Mouse (Mus musculus) bone marrow macrophage, adult 2 months (primary cell): ENCODE measurements around the gene Cldnd1. TPM values are rescaled to one million over a fixed set of nuclear protein-coding genes. Genes with fewer than 3 reads are reported as not detected.

Experiments
- H3K27ac ChIP-seq: 2 replicates; pipeline ENCODE4 v1.5.1; 2012; ENCODE audit warnings: low read depth, low read length; ENCODE audit not compliant: insufficient read depth
- H3K4me1 ChIP-seq: 2 replicates; pipeline ENCODE4 v1.6.1; 2012; ENCODE audit warnings: low read length; ENCODE audit not compliant: control insufficient read depth, insufficient read depth
- H3K4me3 ChIP-seq: 2 replicates; pipeline ENCODE4 v1.5.1; 2012; ENCODE audit warnings: mild to moderate bottlenecking, low read length, moderate library complexity; ENCODE audit not compliant: insufficient read depth
- CTCF ChIP-seq: IDR thresholded peaks from 2 replicates; pipeline ENCODE4 v1.5.1; 2012; ENCODE audit warnings: low read depth, mild to moderate bottlenecking, low read length, moderate library complexity
- POLR2A ChIP-seq: IDR thresholded peaks from 2 replicates; pipeline ENCODE4 v1.6.1; 2012; ENCODE audit warnings: mild to moderate bottlenecking, low read depth, low read length, borderline replicate concordance
- polyA plus RNA-seq: library from polyadenylated mRNA; stranded (reverse); fragments of >200 nt; gene quantifications from 2 replicates; pipeline ENCODE4 v1.2.4, GENCODE M21; 2012; ENCODE audit not compliant: missing spikeins, insufficient read depth, insufficient read length

Gene Cldnd1
- polyA plus RNA-seq, 1 experiment: 19.7 TPM

- peaks cover 6% of the 10 kb centered on the region for H3K4me1 ChIP-seq
- H3K4me3 ChIP-seq: peak overlapping the region; percentile 67
- peak overlapping the region; percentile 54 for H3K27ac ChIP-seq
- TF ChIP-seq CTCF: no peak
- no peak for TF ChIP-seq POLR2A
Measured at GRCm38 (mm10) chr16:58728176-58728671, 514 bp downstream of the Cldnd1 start.

- TF ChIP-seq POLR2A (no peak), CTCF (no peak)
- no peak overlapping the region for H3K27ac ChIP-seq
- no peak overlapping the region for H3K4me3 ChIP-seq
- H3K4me1 ChIP-seq: peaks cover 14% of the 10 kb centered on the region
Measured at GRCm38 (mm10) chr16:58738205-58738604, 10.5 kb downstream of the Cldnd1 start.

GRCm38 (mm10) chr16:58738800-58739199, 11.1 kb downstream of the Cldnd1 start:
- Histone ChIP-seq H3K4me1 (peaks cover 14% of the 10 kb centered on the region), H3K27ac (no peak overlapping the region), H3K4me3 (no peak overlapping the region)
- TF ChIP-seq CTCF (no peak), POLR2A (no peak)

GRCm38 (mm10) chr16:58740751-58741150, 13.0 kb downstream of the Cldnd1 start:
- H3K27ac ChIP-seq: no peak overlapping the region
- H3K4me1 ChIP-seq: peaks cover 14% of the 10 kb centered on the region
- TF ChIP-seq CTCF (no peak), POLR2A (no peak)
- no peak overlapping the region for H3K4me3 ChIP-seq

- H3K27ac ChIP-seq: no peak overlapping the region
- H3K4me1 ChIP-seq: no peaks in the 10 kb centered on the region
- TF ChIP-seq POLR2A: no peak
- TF ChIP-seq CTCF: no peak
- no peak overlapping the region for H3K4me3 ChIP-seq
Measured at GRCm38 (mm10) chr16:58746715-58747114, 19.0 kb downstream of the Cldnd1 start.

- TF ChIP-seq POLR2A (no peak), CTCF (0 out of 2 replicates have a peak, but pooled peaks have one; percentile 10)
- Histone ChIP-seq H3K4me3 (no peak overlapping the region), H3K27ac (no peak overlapping the region), H3K4me1 (no peaks in the 10 kb centered on the region)
Measured at GRCm38 (mm10) chr16:58751314-58751713, 23.6 kb downstream of the Cldnd1 start.

- H3K27ac ChIP-seq: no peak overlapping the region
- H3K4me1 ChIP-seq: no peaks in the 10 kb centered on the region
- TF ChIP-seq CTCF (no peak), POLR2A (no peak)
- H3K4me3 ChIP-seq: no peak overlapping the region
Measured at GRCm38 (mm10) chr16:58756191-58756590, 28.5 kb downstream of the Cldnd1 start.

- Histone ChIP-seq H3K27ac (no peak within 1 kb of the TSS), H3K4me1 (no peaks in the 10 kb centered on the region), H3K4me3 (no peak within 1 kb of the TSS)
- TF ChIP-seq POLR2A: no peak
- TF ChIP-seq CTCF: no peak
Measured at GRCm38 (mm10) chr16:58763076-58763475, 35.4 kb downstream of the Cldnd1 start, which contains the start of gene Olfr172. Gene Olfr172 (minus strand): TSS chr16:58763176.

Other genes with a start within 250 kb of the Cldnd1 start
- gene St3gal6, start 203.7 kb upstream of the Cldnd1 start, polyA plus RNA-seq: 6.6 and 8.5 TPM in 2 replicates
- gene Gm813, start 110.9 kb upstream of the Cldnd1 start, polyA plus RNA-seq: not detected in 2 replicates
- not detected in 2 replicates for gene E330017A01Rik, start 89.2 kb upstream of the Cldnd1 start, polyA plus RNA-seq
- gene Cpox, start 57.6 kb upstream of the Cldnd1 start, polyA plus RNA-seq: 14.9 and 17.2 TPM in 2 replicates
- gene Gpr15, start 8.8 kb upstream of the Cldnd1 start, polyA plus RNA-seq: not detected in 2 replicates
- not detected in 2 replicates for gene Olfr172, start 35.3 kb downstream of the Cldnd1 start, polyA plus RNA-seq
- not detected in 2 replicates for gene Olfr173, start 72.4 kb downstream of the Cldnd1 start, polyA plus RNA-seq
- not detected in 2 replicates for gene Olfr175-ps1, start 98.9 kb downstream of the Cldnd1 start, polyA plus RNA-seq
- gene Olfr177, start 146.9 kb downstream of the Cldnd1 start, polyA plus RNA-seq: not detected in 2 replicates
- not detected in 2 replicates for gene Olfr178, start 164.2 kb downstream of the Cldnd1 start, polyA plus RNA-seq
- not detected in 2 replicates for gene Olfr181, start 200.8 kb downstream of the Cldnd1 start, polyA plus RNA-seq
- not detected in 2 replicates for gene Olfr180, start 201.5 kb downstream of the Cldnd1 start, polyA plus RNA-seq